Mouse (Mus musculus): ENCODE measurements at regions not wholly inside any gene's neighbourhood (a gene's known extent, or its start where the extent isn't known, plus 50 kb on each side); places are given as distances from the start of the nearest gene placed in this dataset.

DNA sequence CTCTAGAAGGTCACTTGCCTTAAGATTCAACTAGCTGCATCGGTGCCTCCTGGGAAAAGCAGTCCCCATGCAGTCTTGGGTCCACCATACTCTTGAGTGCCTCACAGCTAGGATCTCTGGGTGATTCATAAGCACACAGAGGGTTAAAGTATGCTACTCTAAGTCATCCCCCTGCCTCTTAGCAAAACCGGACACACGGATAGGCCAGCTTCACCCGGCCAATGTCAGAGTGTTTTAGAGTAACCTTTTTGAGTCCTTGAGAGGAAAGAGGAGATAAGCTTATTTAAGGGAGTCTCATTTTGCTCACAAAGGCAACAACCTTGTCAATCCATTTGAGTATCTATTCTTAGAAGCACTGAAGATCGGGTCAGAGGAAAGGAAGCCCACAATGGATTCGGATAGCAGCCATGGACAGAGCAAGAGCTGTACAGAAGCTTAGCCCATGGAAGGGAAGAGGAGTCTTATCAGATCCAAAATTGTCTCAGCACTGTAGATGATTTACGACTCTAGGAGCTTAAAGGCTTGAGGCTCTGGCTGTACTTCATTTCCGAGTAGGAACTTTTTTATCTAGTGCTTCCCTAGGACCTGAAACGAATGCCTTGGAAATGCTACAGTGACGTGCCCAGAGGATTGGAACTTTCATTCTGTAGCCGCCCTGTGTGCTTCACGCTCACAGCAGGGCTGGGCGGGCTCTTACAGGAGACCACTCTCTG lies 55.0 kb upstream of the Eml4 start:
- no peak for TF ChIP-seq POLR2A (IDR thresholded peaks at IDR 0.05; ENCODE audit: control insufficient read depth, low read depth, low read length)
- TF ChIP-seq CTCF (IDR thresholded peaks at IDR 0.05; ENCODE audit: control insufficient read depth, insufficient read depth, insufficient replicate concordance, low read depth, low read length), result no peak
- Histone ChIP-seq H3K27ac (ENCODE audit: control insufficient read depth, insufficient read depth, low read depth, low read length) (no peak overlapping the region), H3K4me3 (ENCODE audit: control insufficient read depth, low read depth, low read length) (no peak overlapping the region), H3K4me1 (ENCODE audit: control insufficient read depth, insufficient read depth, low read length) (no peaks in the 10 kb centered on the region), H3K36me3 (ENCODE audit: control insufficient read depth, insufficient read depth, low read length) (no peaks in the 10 kb centered on the region), H3K27me3 (ENCODE audit: control insufficient read depth, insufficient read depth, low read length) (no peaks in the 10 kb centered on the region)

DNA sequence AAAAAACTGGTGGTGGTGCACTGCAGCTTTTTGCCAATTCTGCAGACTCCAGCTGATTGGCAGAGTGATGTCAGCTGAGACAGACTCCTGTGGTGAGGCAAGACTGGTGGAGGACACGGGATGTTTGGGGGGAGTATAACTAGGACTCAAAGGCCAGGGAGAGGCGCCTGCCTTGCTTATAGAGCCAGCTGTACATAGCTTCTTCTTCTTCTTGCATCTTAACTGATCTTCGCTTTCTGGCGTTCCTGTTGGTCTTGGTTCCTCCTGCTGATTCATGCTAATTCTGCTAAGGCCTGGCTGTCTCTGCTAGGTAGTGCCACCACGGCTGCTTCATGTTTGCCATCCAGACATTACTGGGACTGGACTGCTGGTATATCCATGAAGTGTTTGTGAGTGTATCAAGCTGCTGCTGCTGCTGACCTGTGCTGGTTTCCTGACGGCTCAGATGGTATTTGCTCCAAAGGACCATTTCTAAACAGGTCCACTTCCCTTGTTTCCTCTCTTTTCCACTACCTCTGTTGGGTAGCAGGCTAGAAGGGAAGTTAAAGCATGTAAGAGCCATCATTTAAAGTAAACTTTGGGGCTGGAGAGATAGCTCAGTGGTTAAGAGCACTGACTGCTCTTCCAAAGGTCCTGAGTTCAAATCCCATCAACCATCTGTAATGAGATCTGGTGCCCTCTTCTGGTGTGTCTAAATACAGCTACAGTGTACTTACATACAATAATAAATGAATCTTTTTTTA lies 53.2 kb upstream of the Eml4 start:
- Histone ChIP-seq H3K36me3 (ENCODE audit: control insufficient read depth, insufficient read depth, low read length) (no peaks in the 10 kb centered on the region), H3K27me3 (ENCODE audit: control insufficient read depth, insufficient read depth, low read length) (no peaks in the 10 kb centered on the region), H3K27ac (ENCODE audit: control insufficient read depth, insufficient read depth, low read depth, low read length) (no peak overlapping the region), H3K4me1 (ENCODE audit: control insufficient read depth, insufficient read depth, low read length) (no peaks in the 10 kb centered on the region), H3K4me3 (ENCODE audit: control insufficient read depth, low read depth, low read length) (no peak overlapping the region)
- TF ChIP-seq POLR2A (IDR thresholded peaks at IDR 0.05; ENCODE audit: control insufficient read depth, low read depth, low read length) (no peak), CTCF (IDR thresholded peaks at IDR 0.05; ENCODE audit: control insufficient read depth, insufficient read depth, insufficient replicate concordance, low read depth, low read length) (no peak)
